Mouse (Mus musculus) brain, adult 10 weeks (tissue): ENCODE data around the gene Zfp691. TPM values are rescaled to one million over a fixed set of nuclear protein-coding genes. Genes with fewer than 3 reads are reported as not detected.

Experiments used
- polyA plus RNA-seq: library from polyadenylated mRNA; stranded (reverse); fragments of 350-450 nt; fragmentation: Illumina TruSeq; extraction: RNeasy Lipid Tissue Mini Kit (QIAGEN cat#74804); gene quantifications from one replicate; pipeline ENCODE4 v1.2.3, GENCODE M21; 2015; ENCODE audit warnings: low read depth, low replicate concordance

Zfp691 gene
- 8.4 TPM for polyA plus RNA-seq

DNA sequence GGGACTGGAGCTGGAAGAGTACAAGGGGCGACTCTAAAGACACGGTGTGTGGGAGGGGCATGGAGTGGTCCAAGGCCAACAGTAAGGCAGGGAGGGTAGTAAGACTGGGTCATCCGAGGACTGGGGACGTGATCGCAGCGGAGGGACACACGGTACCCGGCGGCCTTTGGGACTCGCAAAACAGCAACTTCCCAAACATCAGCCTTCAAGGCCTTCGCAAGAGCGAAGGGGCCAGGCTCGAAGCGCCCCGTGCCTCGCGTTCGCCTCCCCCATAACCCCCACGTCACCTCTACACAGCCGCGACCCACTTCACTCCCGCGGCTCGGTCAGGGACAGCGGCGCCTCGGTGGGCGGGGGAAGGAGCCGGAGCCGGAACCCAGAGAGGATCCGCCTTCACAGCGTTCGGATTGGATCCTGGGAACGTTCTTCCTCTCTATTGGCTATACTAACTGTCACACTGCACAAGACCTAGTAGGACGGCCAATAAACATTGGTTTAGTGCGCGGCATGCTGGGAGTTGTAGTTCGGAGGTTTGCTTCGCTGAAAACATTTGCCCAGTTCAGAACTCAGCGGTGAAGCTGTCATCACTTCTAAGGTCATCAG is at the start of gene Zfp691:
Gene Zfp691, minus strand, starts transcription at position 345 of the 603 bp plus-strand sequence.

DNA sequence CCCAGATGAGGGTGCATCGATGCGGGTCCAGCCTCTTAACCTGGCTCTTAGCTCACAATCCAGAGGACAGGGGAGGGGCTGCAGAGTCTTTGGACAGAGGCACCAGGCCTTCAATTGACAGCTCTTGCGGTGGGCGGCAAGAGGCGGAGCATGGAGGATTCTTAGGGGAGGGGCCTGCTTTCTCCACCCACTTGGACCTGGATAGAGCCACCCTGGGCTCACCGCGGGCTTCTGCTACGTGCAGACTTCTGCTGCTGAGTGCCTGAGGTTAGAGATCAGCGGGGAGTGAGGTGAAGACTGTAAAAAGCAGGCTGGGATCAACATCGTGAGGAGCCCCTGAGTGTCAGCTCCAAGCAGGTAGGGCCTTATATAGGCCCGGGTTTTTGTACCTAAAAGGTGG is 44.2 kb upstream of the Zfp691 start, which contains the start of gene Tmem269:
Gene Tmem269, minus strand, starts transcription at position 49 of the 400 bp plus-strand sequence.

DNA sequence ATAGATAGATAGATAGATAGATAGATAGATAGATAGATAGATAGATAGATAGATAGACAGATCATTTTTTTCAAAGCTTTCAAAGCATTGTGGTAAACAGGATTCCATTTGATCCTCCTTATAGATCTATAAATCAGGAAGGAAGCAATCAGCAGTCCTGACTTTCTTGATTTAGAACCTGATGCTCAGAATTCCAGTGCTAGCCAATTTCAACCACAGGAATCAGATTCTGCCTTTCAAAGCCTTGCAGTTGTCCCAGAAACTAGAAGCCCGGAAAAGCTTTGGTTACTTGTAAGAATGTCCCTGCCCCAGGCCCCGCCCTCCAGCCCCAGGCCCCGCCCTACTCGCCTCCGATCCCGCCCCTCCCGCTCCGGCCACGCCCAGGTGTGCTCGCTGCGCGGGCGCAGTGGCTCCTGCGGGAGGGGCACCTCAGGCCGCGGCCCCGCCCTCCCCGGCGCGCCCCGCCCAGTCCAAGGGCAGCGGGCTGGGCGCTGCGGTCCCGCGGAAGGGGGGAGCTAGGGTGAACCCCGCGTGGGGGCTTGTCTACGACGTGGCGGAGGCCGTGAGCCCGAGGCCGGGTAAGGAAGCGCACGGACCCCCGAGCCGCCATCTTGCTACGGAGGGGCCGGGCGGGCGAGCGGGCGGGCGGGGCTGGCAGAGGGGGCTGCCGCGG is 21.1 kb upstream of the Zfp691 start, which contains the start of gene Svbp:
Gene Svbp, plus strand, starts transcription at position 398 of the 673 bp plus-strand sequence.

DNA sequence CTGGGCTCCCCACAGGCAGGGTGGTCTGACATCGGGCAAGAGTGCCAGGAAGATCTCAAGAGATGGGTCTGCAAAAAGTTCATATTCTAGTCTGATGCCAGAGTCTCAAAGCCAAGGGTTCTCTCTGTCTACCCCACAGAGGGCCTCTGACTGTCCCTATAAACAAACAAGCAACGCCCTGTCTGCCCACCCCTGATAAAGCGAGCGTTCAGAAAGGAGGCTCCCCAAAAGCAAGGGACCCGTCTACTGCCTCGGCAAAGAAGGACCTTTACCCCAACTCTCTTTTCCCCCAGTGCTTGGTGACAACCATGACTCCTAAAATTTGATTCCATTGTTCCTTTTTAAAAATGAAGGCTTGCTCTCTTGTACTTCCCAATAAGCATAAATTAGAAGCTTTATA is 15.9 kb upstream of the Zfp691 start, which contains the start of gene Ermap:
Gene Ermap, minus strand, starts transcription at position 148 of the 400 bp plus-strand sequence.

Other genes starting within 250 kb of the Zfp691 start
- not detected for gene Olfr1328, start 235.6 kb downstream of the Zfp691 start, polyA plus RNA-seq
- gene Lao1, start 212.6 kb downstream of the Zfp691 start, polyA plus RNA-seq: not detected
- 80.6 TPM for gene Slc2a1, start 65.5 kb downstream of the Zfp691 start, polyA plus RNA-seq
- gene Ermap, start 15.8 kb upstream of the Zfp691 start, polyA plus RNA-seq: 0.31 TPM
- gene Svbp, start 21.1 kb upstream of the Zfp691 start, polyA plus RNA-seq: 32.5 TPM
- 0.79 TPM for gene Tmem269, start 44.0 kb upstream of the Zfp691 start, polyA plus RNA-seq
- gene AU022252, start 58.5 kb upstream of the Zfp691 start, polyA plus RNA-seq: 16.0 TPM
- 7.4 TPM for gene P3h1, start 58.7 kb upstream of the Zfp691 start, polyA plus RNA-seq
- gene Cldn19, start 81.2 kb upstream of the Zfp691 start, polyA plus RNA-seq: 0.82 TPM
- gene Ybx1, start 120.4 kb upstream of the Zfp691 start, polyA plus RNA-seq: 226 TPM
- gene Ppih, start 146.4 kb upstream of the Zfp691 start, polyA plus RNA-seq: 37.2 TPM
- gene Ccdc30, start 241.3 kb upstream of the Zfp691 start, polyA plus RNA-seq: 14.5 TPM
- gene Ppcs, start 248.2 kb upstream of the Zfp691 start, polyA plus RNA-seq: 13.5 TPM
- gene Zmynd12, start 248.6 kb upstream of the Zfp691 start, polyA plus RNA-seq: 1.3 TPM